Mouse (Mus musculus): ENCODE measurements around the gene Smpd2.

DNA sequence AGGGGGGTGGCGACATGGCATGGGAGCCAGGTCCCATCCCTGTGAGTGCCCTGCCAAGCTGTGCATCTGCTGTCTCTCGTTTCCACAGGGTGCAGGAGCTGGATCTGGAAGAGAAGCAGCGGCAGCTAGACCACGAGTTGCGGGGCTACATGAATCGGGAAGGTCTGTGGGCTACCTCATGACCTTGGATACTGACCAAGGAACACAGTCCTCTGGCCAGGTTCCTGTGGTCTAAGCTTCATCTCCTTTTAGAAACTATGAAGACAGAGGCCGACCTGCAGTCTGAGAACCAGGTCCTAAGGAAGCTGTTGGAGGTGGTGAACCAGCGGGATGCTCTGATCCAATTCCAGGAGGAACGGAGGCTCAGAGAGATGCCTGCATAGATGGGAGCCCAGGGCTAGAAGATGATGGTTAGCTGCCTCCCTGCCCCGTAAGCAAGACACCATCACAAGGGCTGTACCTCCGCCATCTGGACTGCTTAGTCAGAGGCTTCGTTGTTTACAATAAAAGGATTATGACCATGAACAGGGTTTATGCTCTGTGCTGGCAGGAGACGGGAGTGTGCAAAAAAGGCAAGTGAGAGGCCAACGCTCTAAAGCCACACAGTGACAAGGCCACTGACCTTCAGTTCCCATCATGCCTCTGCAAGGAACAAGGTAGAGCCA, 3.5 kb downstream of the Smpd2 start:
- TF ChIP-seq CTCF (IDR thresholded peaks at IDR 0.05; ENCODE audit: borderline replicate concordance, control insufficient read depth, extremely low read depth, insufficient read depth, low read length, poor library complexity) (no peak), POLR2A (IDR thresholded peaks at IDR 0.05; ENCODE audit: control insufficient read depth, extremely low read depth, insufficient read depth, low read length, poor library complexity) (no peak)

Data from thymus, adult 2 months (tissue).